Mouse (Mus musculus) MN1 (cell line): ENCODE data around the gene Rgs6.

Experiments
- DNase-seq: peaks from one replicate; pipeline ENCODE4 v3.0.0-alpha.2; 2016; ENCODE audit warnings: low spot score

Rgs6 gene

DNA sequence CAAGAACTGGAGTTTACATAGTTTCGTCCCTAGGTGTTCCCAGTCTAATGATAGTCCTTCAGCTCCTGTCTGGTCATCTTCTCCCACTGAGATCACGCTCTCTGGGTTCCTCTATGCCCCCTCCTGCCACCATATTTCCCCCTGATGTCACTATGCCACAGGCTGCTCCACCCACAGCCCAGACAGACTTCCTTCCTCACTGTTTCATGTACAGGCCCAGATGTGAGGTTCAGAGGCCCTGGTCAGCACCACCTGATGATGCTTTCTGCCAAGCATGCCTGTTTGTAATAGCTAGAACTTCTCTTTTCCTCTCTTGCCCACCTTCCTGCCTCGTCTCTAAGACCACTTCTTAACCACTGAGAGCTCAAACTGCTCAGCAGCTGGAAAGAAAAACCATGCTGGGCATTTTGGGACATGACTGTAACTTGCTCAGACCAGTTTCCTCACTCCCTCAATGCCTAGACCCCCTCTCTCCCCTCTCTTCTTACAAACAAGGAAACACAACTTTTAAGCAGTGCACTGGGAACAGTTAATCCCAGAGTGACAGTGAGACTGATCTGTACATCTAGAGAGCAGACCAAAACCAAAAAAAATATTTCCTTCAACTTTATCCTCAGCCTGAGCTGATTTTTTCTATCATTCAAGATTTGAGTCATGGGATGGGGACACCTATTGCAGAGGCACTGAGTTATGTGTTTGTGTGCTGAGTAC, 446.9 kb downstream of the Rgs6 start:
- DNase-seq = no peak

DNA sequence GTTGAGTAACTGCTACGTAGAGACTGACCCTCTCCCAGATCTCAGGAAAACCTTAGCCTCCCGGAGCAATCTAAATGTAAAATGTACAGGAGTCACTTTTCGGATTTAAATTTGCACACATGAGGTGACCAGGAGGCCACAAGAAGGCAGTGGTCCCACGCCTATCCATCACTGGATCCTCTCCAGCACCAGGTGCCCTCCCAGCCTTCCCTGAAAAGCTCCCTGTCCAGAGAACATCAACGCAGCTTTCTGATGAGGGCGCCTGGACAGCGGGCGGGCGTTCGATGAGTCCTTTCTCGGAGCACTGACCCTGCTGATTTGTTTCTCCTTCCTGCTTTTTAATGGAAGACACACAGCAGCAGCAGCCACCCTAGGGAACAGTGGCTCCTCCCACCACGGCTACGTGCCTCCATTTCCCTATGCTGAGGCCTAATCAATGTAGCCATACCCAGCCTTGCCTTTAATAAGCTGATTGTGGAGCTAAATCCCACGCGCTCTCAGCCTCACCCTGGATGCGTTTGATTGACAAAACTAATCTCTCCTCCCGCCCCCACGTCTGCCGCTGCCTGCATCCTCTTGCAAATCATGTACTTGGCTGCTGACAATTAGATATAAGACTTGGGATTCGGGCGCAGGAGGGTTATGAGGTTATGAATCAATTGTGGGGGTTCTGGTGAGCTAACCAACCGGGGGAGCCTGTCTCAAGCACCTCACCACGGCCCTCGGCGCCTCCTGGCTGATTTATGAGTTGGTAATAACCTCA, 449.9 kb downstream of the Rgs6 start:
- DNase-seq = no peak

DNA sequence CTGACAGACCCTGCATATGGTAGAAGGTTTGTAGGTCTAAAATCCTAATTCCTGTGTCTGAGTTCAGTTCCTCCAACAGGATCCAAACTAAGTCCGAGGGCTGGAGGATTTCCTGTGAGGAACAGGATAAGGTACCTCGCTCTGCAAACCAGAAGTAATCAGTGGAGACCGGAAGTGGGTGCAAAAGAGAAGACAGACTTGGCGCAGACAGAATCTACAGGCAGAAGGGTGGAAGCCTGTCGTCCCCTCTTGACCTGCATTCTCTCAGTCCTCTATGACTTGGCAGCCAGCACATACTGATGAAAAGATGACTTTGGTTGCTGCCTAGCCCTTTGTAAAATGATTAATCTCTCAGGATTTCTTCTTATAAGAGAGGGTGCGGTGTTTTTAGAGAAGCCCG, 450.7 kb downstream of the Rgs6 start:
- DNase-seq = no peak

DNA sequence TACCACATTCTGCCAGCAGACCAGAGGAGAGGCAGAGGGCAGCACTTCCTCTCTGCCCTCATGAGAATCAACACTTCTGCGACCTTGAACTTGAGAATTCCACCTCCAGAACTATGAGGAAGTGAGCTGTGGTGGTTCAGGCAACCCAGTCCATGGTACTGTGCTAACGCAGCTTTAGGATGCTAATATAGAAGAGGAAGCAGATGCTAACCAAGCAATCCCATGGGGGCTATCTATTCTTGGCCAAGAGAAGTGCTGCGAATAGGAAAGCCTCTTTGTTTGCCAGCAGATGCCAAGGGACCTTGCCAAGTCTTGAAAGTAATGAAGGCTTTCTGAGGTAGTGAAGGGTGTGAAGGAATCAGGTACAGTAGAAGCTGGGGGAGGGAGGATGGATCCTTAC, 451.8 kb downstream of the Rgs6 start:
- peak; percentile 53 for DNase-seq

DNA sequence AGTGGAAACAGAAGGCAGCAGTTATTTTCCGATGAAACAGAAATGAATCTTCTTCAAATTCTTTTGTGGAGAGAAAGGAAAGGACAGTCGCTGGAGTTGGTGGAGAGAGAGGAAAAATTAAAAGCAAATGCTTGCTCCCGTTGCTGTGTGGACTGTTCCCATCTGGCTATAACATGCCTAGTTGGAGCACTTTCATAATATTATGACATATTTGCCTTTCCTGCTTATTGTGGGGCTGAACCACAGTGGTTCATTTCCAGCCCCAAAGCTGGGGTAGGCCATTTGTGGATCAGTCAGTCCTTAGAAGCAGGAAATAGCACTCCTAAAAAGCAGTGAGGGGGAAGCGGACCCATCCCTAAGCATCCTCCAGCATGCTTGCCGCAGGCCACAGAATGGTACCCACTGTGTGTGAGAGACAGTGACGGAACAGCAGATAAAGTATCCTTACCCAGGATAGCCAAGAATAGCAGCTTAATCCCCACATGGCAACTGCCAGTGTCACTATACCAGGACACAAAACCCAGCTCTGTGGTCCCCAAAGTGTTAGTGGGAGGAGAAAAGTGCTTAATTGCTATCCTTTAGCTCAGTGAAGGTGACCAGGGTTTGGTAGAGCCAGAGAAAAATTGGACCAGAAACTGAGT, 456.0 kb downstream of the Rgs6 start:
- no peak for DNase-seq

DNA sequence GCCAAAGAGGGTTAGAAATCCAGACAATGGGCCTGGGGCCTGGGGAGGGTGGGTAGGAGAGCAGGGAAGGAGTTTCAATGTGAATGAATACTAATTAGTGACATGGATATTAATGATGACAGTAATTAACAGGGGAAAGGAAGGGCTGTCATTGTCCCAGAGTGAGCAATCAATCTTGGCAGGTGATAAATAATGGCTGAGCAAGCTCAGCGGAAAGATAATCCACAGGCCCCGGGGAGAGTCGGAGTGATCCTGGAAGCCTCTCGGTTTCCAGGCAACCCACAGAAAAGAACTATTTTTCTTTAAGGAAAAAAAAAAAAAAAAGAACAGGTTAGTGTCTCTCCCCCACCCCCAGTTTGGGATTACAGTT, 456.5 kb downstream of the Rgs6 start:
- no peak for DNase-seq

DNA sequence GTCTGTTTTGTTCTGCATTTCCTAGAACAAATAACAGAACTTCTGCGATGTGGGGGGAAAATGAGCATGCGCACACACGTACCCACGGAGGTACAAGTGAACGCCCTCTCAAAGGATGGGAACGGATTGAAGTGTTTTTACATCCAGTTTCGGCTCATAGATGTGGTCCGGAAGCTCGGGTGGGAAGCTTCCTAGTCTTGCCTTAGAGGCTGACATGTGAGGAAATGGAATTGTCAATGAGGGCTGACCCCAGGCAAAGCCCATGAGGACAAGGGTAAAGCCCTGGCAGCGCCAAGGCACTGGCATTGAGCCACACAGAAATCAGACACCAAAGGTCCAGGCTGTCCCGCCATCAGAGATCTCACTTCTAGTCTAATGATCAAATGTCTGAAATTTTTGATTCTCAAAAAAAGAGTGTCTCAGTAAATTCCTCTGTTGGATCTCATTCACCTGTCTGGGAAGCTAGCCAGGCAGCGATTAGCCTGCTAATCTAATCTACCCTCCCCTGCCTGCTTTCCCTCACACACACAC, 457.0 kb downstream of the Rgs6 start:
- DNase-seq = peak; percentile 52

DNA sequence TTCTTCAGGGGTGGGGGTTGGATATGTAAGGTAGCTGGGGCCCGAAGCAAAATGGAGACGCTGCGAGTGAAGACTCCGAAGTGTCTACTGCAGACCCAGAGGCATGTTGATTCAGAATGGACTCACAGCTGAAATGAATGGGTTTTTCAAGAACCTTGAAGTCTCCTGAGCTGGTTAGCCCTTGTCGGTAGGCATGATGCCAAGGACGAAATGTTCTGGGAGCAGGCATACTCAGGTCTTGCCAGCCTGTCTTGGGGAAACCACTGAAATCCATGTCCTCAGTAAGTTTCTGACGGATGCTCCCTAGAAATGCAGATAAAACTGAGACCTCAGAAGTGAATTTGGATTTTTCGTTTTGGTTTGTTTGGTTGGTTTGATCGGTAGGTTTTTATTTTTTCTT, 458.6 kb downstream of the Rgs6 start:
- DNase-seq = no peak

DNA sequence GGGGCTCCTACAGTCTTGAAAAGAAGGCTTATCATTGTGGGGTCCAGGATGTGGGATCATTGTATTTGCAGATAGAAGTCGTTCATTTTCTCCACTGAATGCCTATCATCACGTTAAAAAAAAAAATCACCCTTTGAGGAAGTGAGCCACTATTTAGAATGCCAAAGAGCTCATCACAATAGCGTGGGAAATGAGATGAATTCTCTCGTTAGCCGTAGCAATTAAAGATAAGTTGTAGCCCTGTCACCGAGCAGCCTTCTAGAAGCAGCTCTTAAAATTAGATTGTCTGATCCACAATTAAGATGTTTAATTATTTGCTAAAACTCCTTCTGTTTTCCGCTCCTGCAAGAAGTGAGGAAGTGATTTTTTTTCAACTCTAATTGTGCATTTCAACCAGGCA, 459.6 kb downstream of the Rgs6 start:
- no peak for DNase-seq

DNA sequence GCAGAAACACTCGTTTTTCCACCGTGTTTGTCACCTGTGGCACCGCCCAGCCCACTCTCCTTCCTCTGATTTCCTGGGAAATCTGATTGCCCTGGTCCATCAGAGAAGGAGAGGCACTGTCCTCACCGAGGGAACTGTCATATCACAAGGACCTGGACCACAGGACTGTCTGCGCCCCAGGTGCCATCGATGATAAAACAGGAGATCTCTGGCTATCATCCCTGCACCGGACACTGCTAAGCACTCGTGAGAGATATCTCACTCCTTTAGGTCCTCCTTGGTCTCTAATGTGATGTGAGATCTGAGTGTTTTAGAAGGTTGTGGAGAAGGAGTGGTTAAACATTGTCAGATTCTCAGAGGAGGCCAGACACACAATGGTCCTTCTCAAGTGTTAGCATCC, 462.4 kb downstream of the Rgs6 start:
- no peak for DNase-seq

DNA sequence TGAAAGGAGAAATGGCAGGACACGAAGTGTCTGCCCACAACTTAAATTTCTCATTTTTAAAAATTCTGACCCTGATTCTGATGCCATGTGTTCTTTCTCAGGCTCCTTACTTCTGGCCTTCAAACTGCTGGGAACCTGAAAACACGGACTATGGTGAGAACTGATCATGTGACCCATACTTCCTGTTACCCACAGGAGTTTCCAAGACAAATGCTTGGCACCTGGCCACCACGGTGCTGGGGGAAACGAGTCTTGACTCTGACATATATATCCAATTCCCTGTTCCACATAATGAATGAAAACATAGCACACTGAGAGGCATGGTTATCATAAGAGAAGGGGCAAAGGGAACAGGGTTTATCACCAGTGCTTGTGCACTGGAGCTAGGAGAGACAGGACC, 464.3 kb downstream of the Rgs6 start:
- no peak for DNase-seq

DNA sequence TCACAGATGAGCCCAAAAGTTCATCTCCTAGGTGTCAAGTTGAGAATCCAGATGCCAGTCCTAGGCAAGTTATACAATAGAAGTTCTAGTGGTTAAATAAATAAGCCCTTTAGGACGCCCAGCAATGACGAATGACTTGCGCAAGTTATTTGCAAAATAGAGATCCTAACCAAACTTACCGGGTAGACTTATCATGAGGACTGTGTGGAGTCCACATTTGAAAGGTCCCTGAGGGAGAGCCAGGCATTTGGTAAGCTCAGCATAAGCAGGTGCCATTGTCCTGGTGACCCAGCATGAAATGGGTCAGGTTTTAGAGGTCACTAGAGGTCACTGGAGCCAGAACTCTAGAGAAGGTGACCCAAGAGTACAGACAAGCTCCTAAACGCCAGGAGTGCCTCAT, 467.6 kb downstream of the Rgs6 start:
- no peak for DNase-seq

DNA sequence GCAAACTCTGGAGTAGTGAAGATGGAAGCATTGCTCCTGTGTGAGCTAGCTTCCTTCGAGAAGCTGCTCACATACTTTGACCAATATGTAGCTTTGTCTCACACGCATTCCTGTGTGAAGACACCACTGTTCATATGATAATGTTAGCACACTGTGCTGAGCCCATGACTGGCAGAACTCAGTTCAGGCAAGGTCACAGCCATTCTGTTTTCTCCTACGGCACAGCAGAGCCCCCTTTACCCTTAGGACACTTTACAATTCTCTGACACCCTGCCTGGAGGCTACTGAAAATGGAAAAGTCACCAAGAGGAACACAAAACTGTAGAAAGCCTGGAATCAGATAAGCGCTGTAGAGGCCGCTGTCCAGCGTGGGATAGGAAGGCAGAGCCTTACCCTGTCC, 478.3 kb downstream of the Rgs6 start:
- DNase-seq = no peak

DNA sequence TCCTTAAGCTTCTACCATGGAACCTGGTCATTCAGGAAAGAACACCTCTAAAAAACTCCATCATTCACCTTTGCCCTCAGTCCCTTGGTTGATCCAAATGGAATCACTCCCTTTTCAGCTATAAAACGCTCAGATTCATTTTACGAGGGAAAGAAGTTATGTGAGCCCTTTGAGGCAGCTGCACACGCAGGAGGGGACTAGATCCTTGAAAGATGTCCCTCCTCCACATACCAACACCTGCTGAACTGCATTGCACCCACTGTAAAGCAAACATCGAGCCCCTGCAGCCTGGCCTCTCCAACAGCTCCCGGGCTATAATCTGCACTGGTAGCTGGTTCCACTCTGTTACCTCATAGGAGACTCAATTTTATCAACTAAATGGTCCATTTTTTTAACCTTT, 482.8 kb downstream of the Rgs6 start:
- DNase-seq = no peak

DNA sequence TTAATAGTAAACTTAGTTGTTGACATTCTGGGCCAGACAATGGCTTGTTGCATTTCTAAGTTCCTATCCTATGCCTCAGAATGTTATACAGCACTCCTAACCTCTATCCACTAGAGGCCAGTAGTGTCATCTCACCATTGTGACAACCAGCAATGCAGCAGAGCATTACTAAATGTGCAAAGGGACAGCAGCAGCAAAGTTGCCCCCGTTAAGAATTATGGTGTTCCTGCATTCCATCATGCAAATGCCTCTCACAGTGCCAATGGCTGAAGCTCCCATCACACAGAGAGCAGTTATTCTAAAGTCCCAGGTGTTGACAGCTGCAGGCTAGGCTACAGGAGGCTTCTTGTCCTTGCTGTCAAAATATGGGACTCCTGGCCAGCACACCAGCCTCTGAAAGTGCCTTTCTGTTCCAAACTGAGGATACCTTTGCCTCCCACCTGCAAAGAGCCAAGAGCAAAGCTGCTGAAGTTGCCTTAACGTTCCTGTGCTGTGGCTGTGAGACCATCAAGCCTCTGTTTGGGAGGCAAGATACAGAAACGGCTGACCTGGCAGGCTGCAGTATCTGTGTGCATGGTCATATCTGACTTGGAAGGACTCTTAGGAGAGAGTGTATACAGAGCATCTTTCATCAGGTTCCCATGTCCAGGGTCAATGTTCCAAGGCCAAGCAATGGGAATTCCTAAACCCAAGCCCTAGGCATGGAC, 484.2 kb downstream of the Rgs6 start:
- peak; percentile 67 for DNase-seq

DNA sequence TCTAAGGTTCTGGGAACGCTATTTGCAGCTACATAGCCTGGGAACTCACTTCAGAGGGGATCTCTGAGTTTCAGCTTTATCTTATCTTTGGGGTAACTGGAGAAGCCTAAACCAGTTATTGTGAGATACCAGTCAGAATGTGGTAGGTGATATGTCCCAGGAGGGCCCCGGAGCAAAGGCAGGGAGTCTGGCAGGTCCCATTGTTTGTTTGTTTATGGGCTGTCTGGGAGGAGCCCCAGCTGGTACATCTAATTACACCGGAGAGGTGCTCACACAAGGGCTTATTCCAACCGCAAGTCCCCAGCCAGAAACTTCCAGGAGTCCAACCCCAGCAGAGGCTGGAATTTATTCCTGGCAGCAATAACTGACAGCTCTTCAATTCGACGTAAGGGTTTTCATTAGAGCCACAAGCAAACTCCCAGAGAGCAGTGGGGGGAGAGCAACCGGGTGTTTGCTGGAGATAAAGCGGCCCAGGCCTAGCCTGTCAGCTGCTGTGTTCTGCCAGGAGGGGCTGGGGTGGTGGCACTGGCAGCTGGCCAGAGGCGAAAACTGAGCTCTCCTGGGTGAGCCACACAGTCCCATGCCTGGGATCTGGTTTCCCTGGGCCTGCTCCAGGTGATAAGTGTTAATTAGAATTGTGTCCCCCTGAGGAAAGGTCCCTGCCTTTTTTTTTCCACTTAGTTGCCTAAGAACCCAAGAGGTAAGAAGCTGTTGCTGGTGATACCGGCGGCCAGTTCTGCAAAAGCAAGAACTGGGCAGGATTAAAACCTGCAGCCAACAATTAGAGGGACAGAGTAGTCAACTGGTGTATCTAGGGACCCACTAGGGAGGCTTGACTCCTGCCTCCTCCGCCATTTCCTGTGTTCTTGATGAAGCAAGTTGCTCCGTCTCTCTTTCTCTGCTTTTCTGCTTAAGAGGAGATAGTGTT, 485.1 kb downstream of the Rgs6 start:
- DNase-seq = peak; percentile 90

DNA sequence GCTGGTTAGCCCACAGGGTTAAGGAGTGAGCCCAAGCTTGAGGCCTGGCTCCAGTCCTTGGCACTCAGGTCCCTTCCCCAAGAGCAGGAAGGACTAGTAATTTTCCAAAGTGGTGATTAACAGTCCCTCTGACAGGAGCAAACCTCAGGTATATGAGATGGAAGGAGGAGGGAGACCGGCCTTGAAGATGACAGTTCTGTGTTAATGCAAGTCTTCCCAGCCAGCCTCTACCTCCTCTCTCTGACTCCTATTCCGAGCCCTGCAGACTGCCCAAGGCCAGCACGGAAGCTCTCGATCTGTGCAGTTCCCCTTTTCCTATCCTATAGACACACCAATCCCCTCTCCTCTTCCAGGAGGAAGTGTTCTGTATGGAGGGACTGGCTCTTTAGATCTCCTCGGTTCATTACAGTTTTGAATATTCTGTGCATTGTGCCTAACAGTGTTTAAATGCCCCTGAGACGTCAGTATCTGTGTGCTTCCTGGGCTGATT, 485.8 kb downstream of the Rgs6 start:
- DNase-seq = no peak

DNA sequence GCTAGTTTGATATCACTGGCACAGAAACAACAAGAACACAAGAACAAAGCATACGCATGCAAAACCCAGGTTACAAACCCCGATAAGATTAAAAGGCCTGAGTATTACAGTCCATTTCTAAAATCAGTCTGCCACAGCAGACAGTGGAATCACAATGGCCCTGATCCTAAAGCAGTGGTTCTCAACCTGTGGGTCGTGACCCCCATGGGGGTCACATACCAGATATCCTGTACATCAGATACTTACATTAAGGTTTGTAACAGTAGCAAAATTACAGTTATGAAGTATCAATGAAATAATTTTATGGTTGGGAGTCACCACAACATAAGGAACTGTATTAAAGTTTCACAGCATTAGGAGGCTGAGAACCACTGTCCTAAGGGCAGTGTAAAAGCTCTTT, 488.1 kb downstream of the Rgs6 start:
- DNase-seq = no peak

DNA sequence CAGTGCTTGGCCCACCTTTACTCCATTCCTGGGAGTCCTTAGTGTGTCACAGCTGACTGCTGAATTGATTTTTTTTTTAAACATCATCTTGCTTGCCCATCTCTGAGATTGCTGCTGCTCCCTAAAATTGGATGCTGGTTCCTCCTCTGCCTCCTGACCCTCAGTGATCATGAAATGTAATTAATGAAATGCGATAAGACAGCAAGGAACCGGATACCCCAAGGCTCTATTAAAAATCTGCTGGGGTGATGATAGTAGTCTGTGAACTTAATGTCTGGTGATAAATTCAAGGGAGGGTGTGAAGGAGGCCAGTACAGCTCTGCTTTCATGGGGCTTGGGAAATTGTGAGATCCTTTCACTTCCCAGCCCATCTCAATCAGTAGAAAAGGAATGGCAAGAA, 489.4 kb downstream of the Rgs6 start:
- DNase-seq = no peak

DNA sequence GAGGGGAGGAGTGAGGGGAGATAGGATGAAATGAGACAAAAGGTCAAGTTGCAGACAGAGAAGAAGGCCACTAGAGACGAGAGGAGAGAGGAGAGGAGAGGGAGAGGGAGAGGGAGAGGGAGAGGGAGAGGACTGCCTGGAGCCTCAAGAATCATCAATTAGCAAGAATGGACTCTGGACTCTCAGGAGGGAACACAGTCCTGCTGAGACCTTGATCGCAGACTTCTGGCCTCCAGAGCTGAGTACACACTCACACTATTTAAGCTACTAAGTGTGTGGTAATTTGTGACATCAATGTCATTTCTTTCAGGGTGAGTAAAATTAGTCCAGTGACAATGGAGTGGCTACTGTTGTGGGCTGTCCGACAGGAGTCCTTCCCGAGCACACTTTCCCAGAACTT, 495.3 kb downstream of the Rgs6 start:
- DNase-seq = no peak

DNA sequence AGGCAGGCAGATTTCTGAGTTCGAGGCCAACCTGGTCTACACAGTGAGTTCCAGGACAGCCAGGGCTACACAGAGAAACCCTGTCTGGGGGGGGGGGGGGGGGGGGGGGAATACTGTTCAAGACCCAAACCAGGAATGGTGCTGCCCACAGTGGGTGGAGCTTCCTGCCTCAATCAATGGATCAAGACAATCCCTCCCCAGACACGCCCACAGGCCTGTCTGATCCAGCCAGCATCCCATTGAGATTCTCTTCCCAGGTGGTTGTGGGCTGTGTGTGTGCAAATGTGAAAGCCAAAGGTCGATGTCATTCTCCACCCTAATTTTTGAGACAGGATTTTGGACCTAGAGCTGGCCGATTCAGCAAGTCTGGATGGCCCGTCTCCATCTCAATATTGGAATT, 496.5 kb downstream of the Rgs6 start:
- no peak for DNase-seq
